Mouse (Mus musculus) adrenal gland, adult 2 months (tissue): ENCODE measurements around the gene Nrn1. TPM values are rescaled to one million over a fixed set of nuclear protein-coding genes. Genes with fewer than 3 reads are reported as not detected.
A peak's percentile ranks its signal among the peaks of the same experiment; 100 is the strongest.

Experiments used
- DNase-seq: peaks from one replicate; pipeline ENCODE4 v3.0.0; 2021
- polyA plus RNA-seq: library from polyadenylated mRNA; depleted of rRNA; stranded (reverse); fragments of >200 nt; gene quantifications from 2 replicates; pipeline ENCODE4 v1.2.3, GENCODE M21; 2012
- total RNA-seq, 2 experiments: library from RNA; stranded (reverse); gene quantifications; 2 replicates each; pipeline ENCODE4 v1.2.3; 2021

Gene Nrn1
- total and polyA plus RNA-seq, 3 experiments, result 1.7 to 4.7 (median 4.1) TPM

DNA sequence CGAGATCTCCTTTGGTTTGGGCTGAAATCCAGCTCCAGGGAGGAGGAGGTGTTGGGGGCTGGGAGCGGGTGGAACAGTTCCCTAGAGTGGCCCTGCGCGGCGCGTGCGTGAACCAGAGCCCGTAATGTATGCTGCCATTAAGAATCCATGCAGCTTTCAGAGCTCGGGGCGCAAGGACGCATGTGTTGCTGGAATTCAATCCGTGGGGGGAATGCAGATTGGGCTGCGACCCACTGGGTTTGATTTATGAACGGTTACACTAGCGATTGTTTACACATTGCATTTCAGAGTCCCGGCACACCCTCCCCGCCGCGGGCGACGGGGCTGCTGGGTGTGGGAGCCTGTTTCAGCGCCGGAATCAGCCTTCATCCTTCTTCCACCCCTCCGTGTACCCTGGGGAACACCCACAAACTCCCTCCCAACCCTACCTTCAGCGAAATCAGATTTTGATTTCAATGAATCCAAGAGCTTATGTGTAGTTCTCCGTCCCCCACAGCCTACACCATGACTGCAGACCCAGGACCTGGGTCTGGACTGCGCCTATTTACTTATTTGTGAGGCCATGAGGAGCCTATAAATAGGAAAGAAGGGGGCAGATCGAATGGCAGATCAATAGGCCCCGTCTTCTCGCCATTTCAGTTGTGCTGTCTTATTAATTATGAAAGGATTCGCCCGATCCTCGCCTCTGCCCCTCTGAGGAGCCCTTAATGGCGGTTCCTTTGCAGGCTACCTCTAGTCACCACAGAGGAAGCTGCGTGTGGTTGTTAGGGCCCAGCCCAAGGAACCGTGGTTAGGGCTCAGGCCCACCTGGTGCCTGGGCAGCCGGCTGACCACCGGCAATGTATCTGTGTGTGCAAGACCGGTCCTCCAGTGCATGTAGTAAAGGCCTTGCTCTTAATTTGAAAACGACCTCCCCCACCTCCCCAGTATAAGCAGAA, 10.1 kb downstream of the Nrn1 start:
- peak; percentile 40 for DNase-seq

GRCm38 (mm10) chr13:36723726-36724300, 11.1 kb downstream of the Nrn1 start:
- no peak for DNase-seq

DNA sequence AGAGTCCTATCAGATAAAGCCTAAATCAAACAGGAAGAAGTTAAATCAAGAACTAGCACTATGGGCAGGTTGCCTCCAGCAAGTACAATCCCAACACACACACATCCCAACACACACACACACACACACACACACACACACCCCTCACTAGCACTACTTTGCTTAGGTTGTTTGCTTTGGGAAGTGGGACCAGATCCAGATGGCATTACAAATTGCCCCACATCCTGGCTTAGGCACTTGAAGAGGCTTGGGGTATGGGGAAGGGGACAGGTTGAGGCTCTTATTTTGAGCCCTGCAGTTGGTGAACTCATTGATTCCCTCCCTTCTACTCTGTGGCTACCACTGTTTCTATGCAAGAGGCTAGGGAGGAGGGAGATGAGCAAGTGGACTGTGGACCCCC, 12.6 kb downstream of the Nrn1 start:
- DNase-seq, result no peak

GRCm38 (mm10) chr13:36720297-36721017, 14.5 kb downstream of the Nrn1 start:
- no peak for DNase-seq

- no peak for DNase-seq
These were observed 17.6 kb downstream of the Nrn1 start for GRCm38 (mm10) chr13:36717376-36717775.

GRCm38 (mm10) chr13:36716708-36717107, 18.2 kb downstream of the Nrn1 start:
- DNase-seq, result no peak

DNA sequence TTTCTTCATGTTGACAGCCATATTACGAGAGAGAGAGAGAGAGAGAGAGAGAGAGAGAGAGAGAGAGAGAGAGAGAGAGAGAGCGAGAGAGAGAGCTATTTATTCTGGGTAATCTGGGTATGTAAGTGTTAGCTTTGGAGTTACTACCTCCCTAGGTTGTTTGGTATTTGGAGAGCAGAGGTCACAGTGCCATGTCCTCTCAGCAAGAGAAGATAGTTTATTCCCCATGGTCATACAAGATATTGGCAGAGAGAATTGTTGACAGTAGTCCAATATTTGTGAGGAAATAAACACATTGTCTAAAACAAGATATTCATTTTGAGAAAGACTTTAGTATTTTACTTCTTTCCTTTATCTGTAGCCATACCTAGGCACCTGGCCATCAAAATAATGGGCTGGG, 20.8 kb downstream of the Nrn1 start:
- no peak for DNase-seq

GRCm38 (mm10) chr13:36707088-36707690, 27.7 kb downstream of the Nrn1 start:
- no peak for DNase-seq

- DNase-seq, result peak; percentile 95
These were observed 38.6 kb downstream of the Nrn1 start for GRCm38 (mm10) chr13:36696351-36696771.

- peak; percentile 83 for DNase-seq
These were observed 39.3 kb downstream of the Nrn1 start for GRCm38 (mm10) chr13:36695516-36696201.

DNA sequence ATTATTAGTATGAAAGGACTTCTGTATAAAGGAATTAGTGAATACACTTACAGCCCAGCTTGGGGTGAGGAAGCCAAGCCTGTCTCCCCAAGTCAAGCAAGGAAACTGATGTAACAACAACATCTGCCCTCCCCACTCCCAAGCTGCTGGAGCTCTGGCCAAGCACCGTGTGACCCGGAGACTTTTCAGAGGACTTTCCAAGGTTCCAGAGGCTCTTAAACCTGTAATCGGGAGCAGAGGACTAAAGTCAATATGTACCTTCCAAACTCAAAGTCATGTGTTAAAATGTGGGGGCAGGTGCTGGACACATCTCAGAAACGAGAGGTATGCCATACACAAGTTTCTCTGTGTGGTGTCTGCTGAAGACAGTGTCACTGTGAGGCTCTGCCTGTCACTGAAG, 51.4 kb downstream of the Nrn1 start:
- no peak for DNase-seq

GRCm38 (mm10) chr13:36680690-36681355, 54.1 kb downstream of the Nrn1 start:
- no peak for DNase-seq

GRCm38 (mm10) chr13:36679345-36679744, 55.6 kb downstream of the Nrn1 start:
- DNase-seq, result peak; percentile 36
